Mouse (Mus musculus): ENCODE results near the gene Xndc1. TPM values are rescaled to one million over a fixed set of nuclear protein-coding genes. Genes with fewer than 3 reads are reported as not detected.
A peak's percentile ranks its signal among the peaks of the same experiment; 100 is the strongest.
"Not testable (repeated sequence)": the region's sequence is repeated elsewhere in the genome, so short reads cannot be mapped to it uniquely, and the experiment has no call there.

The Xndc1 gene
- 12.6 and 16.4 TPM in 2 replicates for polyA plus RNA-seq (2015; fragmentation: Nextera tagmentation; extraction: Ambion mirVana)

- Histone ChIP-seq H3K4me2 (ENCODE audit: low read length) (peak within 1 kb of the TSS; percentile 73), H3K27ac (peak within 1 kb of the TSS; percentile 66), H3K9ac (ENCODE audit: low read depth, low read length) (peak within 1 kb of the TSS; percentile 69), H3K27me3 (ENCODE audit: insufficient read depth, low read length) (no peaks in the 10 kb centered on the region), H3K36me3 (ENCODE audit: insufficient read depth, low read length) (no peaks in the 10 kb centered on the region), H3K4me3 (replicated peaks; ENCODE audit: low read depth, low read length) (peak within 1 kb of the TSS; percentile 59), H3K4me1 (replicated peaks; ENCODE audit: insufficient read depth, low read length) (0 out of 2 replicates have a peak, but pooled peaks cover 12% of the 10 kb centered on the region), H3K9me3 (replicated peaks; ENCODE audit: low read length) (no peaks in the 10 kb centered on the region)
- peak; percentile 97 for ATAC-seq (replicated peaks; ENCODE audit: low FRiP score, low read depth)
- under 1% methylated on average over 56 of the region's 56 CpGs for WGBS
- DNase-seq (ENCODE audit: low spot score), result peak; percentile 97
- TF ChIP-seq CTCF (IDR thresholded peaks at IDR 0.05; ENCODE audit: low read depth), result no peak
Measured at GRCm38 (mm10) chr7:102065046-102065891, at the start of gene Xndc1, which contains the start of the genes Rnf121 and Xntrpc. Gene Xndc1, plus strand, starts transcription at chr7:102065511. Gene Rnf121, minus strand, starts transcription at chr7:102065469. Gene Xntrpc, plus strand, starts transcription at chr7:102065713.

- H3K36me3 ChIP-seq (ENCODE audit: insufficient read depth, low read length), result peaks cover 59% of the 10 kb centered on the region
- H3K4me2 ChIP-seq (ENCODE audit: low read length), result no peak overlapping the region
- H3K27me3 ChIP-seq (ENCODE audit: insufficient read depth, low read length), result no peaks in the 10 kb centered on the region
- no peak overlapping the region for H3K27ac ChIP-seq
- H3K9me3 ChIP-seq (replicated peaks; ENCODE audit: low read length), result no peaks in the 10 kb centered on the region
- TF ChIP-seq CTCF (IDR thresholded peaks at IDR 0.05; ENCODE audit: low read depth), result no peak
- H3K4me1 ChIP-seq (replicated peaks; ENCODE audit: insufficient read depth, low read length), result no peaks in the 10 kb centered on the region
- WGBS, result 82% methylated on average over 4 of the region's 4 CpGs
- no peak overlapping the region for H3K9ac ChIP-seq (ENCODE audit: low read depth, low read length)
- ATAC-seq (replicated peaks; ENCODE audit: low FRiP score, low read depth) (no peak), DNase-seq (ENCODE audit: low spot score) (no peak)
- H3K4me3 ChIP-seq (replicated peaks; ENCODE audit: low read depth, low read length), result no peak overlapping the region
Measured at GRCm38 (mm10) chr7:102016936-102017335, 48.4 kb upstream of the Xndc1 start.

- Histone ChIP-seq H3K36me3 (ENCODE audit: insufficient read depth, low read length) (peaks cover 57% of the 10 kb centered on the region), H3K4me1 (replicated peaks; ENCODE audit: insufficient read depth, low read length) (no peaks in the 10 kb centered on the region), H3K9ac (ENCODE audit: low read depth, low read length) (no peak overlapping the region), H3K27ac (no peak overlapping the region), H3K27me3 (ENCODE audit: insufficient read depth, low read length) (no peaks in the 10 kb centered on the region), H3K4me3 (replicated peaks; ENCODE audit: low read depth, low read length) (no peak overlapping the region), H3K4me2 (ENCODE audit: low read length) (0 out of 2 replicates have a peak overlapping the region, but pooled peaks have one; percentile 27), H3K9me3 (replicated peaks; ENCODE audit: low read length) (no peaks in the 10 kb centered on the region)
- WGBS, result 82% methylated on average over 5 of the region's 5 CpGs
- no peak for ATAC-seq (replicated peaks; ENCODE audit: low FRiP score, low read depth)
- peak; percentile 23 for DNase-seq (ENCODE audit: low spot score)
- no peak for TF ChIP-seq CTCF (IDR thresholded peaks at IDR 0.05; ENCODE audit: low read depth)
Measured at GRCm38 (mm10) chr7:102017452-102017851, 47.9 kb upstream of the Xndc1 start.

GRCm38 (mm10) chr7:102018034-102018433 lies 47.3 kb upstream of the Xndc1 start:
- 61% methylated on average over 7 of the region's 7 CpGs for WGBS

GRCm38 (mm10) chr7:102018590-102018989 lies 46.7 kb upstream of the Xndc1 start, which contains the start of gene Il18bp:
Gene Il18bp, minus strand, starts transcription at chr7:102018690.
- Histone ChIP-seq H3K4me2 (ENCODE audit: low read length) (0 out of 2 replicates have a peak within 1 kb of the TSS, but pooled peaks have one; percentile 27), H3K9me3 (replicated peaks; ENCODE audit: low read length) (no peaks in the 10 kb centered on the region), H3K27ac (no peak within 1 kb of the TSS), H3K4me3 (replicated peaks; ENCODE audit: low read depth, low read length) (no peak within 1 kb of the TSS), H3K27me3 (ENCODE audit: insufficient read depth, low read length) (no peaks in the 10 kb centered on the region), H3K9ac (ENCODE audit: low read depth, low read length) (no peak within 1 kb of the TSS), H3K36me3 (ENCODE audit: insufficient read depth, low read length) (peaks cover 47% of the 10 kb centered on the region), H3K4me1 (replicated peaks; ENCODE audit: insufficient read depth, low read length) (no peaks in the 10 kb centered on the region)
- 83% methylated on average over 3 of the region's 3 CpGs for WGBS
- DNase-seq (ENCODE audit: low spot score) (no peak), ATAC-seq (replicated peaks; ENCODE audit: low FRiP score, low read depth) (no peak)
- TF ChIP-seq CTCF (IDR thresholded peaks at IDR 0.05; ENCODE audit: low read depth), result no peak

More at GRCm38 (mm10) chr7:102018034-102018433, 47.3 kb upstream of the Xndc1 start:
- DNase-seq (ENCODE audit: low spot score) (no peak), ATAC-seq (replicated peaks; ENCODE audit: low FRiP score, low read depth) (no peak)
- no peaks in the 10 kb centered on the region for H3K4me1 ChIP-seq (replicated peaks; ENCODE audit: insufficient read depth, low read length)
- peaks cover 52% of the 10 kb centered on the region for H3K36me3 ChIP-seq (ENCODE audit: insufficient read depth, low read length)
- no peak for TF ChIP-seq CTCF (IDR thresholded peaks at IDR 0.05; ENCODE audit: low read depth)
- H3K4me3 ChIP-seq (replicated peaks; ENCODE audit: low read depth, low read length), result no peak overlapping the region
- H3K9ac ChIP-seq (ENCODE audit: low read depth, low read length), result no peak overlapping the region
- no peaks in the 10 kb centered on the region for H3K27me3 ChIP-seq (ENCODE audit: insufficient read depth, low read length)
- H3K4me2 ChIP-seq (ENCODE audit: low read length), result 0 out of 2 replicates have a peak overlapping the region, but pooled peaks have one; percentile 27
- H3K9me3 ChIP-seq (replicated peaks; ENCODE audit: low read length), result no peaks in the 10 kb centered on the region
- H3K27ac ChIP-seq, result no peak overlapping the region

- Histone ChIP-seq H3K27ac (no peak overlapping the region), H3K4me1 (replicated peaks; ENCODE audit: insufficient read depth, low read length) (no peaks in the 10 kb centered on the region), H3K36me3 (ENCODE audit: insufficient read depth, low read length) (peaks cover 45% of the 10 kb centered on the region), H3K27me3 (ENCODE audit: insufficient read depth, low read length) (no peaks in the 10 kb centered on the region), H3K4me2 (ENCODE audit: low read length) (no peak overlapping the region), H3K9me3 (replicated peaks; ENCODE audit: low read length) (no peaks in the 10 kb centered on the region), H3K9ac (ENCODE audit: low read depth, low read length) (no peak overlapping the region), H3K4me3 (replicated peaks; ENCODE audit: low read depth, low read length) (no peak overlapping the region)
- WGBS, result 62% methylated on average over 3 of the region's 3 CpGs
- TF ChIP-seq CTCF (IDR thresholded peaks at IDR 0.05; ENCODE audit: low read depth), result no peak
- no peak for DNase-seq (ENCODE audit: low spot score)
- no peak for ATAC-seq (replicated peaks; ENCODE audit: low FRiP score, low read depth)
Measured at GRCm38 (mm10) chr7:102019362-102019761, 45.9 kb upstream of the Xndc1 start.

GRCm38 (mm10) chr7:102020934-102021333 lies 44.4 kb upstream of the Xndc1 start:
- not testable (repeated sequence) for H3K27me3 ChIP-seq (ENCODE audit: insufficient read depth, low read length); H3K9me3 ChIP-seq (replicated peaks; ENCODE audit: low read length); H3K4me2 ChIP-seq (ENCODE audit: low read length); H3K4me1 ChIP-seq (replicated peaks; ENCODE audit: insufficient read depth, low read length); H3K4me3 ChIP-seq (replicated peaks; ENCODE audit: low read depth, low read length); DNase-seq (ENCODE audit: low spot score); ATAC-seq (replicated peaks; ENCODE audit: low FRiP score, low read depth); H3K27ac ChIP-seq; H3K9ac ChIP-seq (ENCODE audit: low read depth, low read length)
- 84% methylated on average over 2 of the region's 2 CpGs for WGBS
- H3K36me3 ChIP-seq (ENCODE audit: insufficient read depth, low read length), result peaks cover 30% of the 10 kb centered on the region

Data from kidney, postnatal 0 days (tissue).